Mouse (Mus musculus): ENCODE measurements around the gene Trappc12.
"Not testable (repeated sequence)": the region's sequence is repeated elsewhere in the genome, so short reads cannot be mapped to it uniquely, and the experiment has no call there.

DNA sequence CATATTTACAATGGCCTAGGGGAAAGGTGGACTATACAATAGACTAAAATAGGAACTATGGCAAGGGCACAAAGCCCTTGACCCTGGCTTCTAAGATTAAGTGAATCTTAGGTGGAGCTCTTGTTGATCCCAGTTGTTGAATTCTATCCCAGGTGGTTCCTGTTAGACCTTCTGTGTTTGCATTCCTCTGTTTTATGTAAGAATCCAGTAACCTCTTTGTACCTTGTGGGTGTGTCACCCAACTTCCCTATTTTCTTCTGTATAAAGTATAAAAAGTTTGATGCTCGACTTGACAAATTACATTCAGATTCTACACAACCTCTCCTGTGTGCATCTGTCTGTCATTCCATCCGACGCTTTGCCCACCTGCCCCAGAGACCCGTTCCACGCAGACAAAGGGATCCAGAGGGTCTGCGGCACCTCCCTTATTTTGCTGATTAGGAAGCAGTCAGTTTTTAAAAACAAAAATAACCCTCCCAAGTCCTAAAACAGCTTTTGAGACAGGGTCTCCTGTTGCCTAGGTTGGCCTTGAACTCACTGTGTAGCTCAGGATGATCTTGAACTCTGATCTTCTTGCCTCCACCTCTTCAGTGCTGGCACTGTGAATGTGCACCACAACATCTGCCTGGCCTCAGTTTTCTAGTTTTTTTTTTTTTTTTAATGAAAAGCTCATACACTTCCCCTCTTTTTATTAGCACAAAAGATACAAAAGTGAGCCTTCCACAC, 16.6 kb downstream of the Trappc12 start:
- TF ChIP-seq TAL1, GATA1 (IDR thresholded peaks at IDR 0.05; ENCODE audit: low read length): not testable (repeated sequence)

Measured in erythroblast, embryonic 14.5 days (primary cell).